Mouse (Mus musculus): Measurements from ENCODE around the gene Diras2. TPM values are rescaled to one million over a fixed set of nuclear protein-coding genes. Genes with fewer than 3 reads are reported as not detected.
"Not testable (repeated sequence)": the region's sequence is repeated elsewhere in the genome, so short reads cannot be mapped to it uniquely, and the experiment has no call there.

The Diras2 gene
- total RNA-seq, 2 experiments from 2014 or later: 3.0 to 4.3 TPM

DNA sequence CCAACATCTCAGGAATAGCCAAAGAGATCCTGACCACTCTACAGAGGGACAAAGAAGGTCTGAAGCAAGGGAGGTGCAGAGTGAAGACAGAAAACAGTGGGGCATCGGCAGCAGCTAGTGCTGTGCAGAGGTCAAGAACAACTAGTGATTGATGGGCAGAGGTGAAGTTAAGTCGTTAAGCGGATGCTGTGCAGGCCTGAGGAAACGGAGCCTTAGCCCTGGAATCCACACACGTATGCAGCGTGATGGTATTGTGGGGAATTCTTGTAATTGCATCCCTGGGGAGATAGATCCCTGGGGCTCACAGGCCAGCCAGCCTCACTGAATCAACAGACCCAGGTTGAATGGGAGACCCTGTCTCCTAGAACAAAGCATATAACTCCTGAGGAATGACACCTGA lies 9.9 kb downstream of the Diras2 start:
- DNase-seq (ENCODE audit: low spot score in 2 of 2): no peak

- DNase-seq (ENCODE audit: low spot score in 2 of 2): no peak
Measured at GRCm38 (mm10) chr13:52519425-52519824, 11.7 kb downstream of the Diras2 start.

DNA sequence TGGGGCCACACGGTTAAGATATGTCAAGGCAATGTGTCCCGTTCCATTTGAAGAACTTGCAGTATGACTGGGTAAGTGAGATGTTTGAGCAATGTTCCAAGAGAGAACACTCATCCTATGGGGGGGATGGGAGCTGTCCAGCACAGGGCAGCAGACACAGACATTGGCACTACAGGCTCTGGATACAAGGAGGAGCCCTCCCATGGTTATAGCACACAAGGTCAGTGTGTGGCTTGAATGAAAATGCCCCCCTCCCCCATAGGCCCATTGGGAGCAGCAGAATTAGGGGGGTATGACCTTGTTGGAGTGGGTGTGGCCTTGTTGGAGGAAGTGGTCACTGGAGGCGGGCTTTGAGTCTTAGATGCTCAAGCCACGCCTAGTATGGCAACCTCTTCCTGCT lies 12.7 kb downstream of the Diras2 start:
- DNase-seq (ENCODE audit: low spot score in 2 of 2): no peak

DNA sequence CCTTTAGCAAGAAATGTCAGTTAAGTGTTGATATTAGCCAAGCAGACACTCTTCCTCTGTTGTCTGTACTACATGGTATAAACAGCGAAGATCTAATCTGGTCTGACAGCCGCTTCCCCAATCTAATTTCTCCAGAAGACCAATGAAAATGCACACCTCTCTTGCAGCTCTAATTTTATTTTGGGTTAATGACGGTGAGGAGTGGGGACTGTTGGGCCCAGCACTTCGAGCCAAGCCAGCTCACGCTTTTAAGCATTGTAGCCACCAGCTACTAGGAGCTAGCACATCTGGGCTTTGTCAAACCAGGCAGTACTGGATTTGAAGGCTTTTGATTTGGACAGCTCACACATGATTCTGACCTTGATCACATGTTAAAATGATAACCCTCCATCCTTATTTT lies 14.1 kb downstream of the Diras2 start:
- DNase-seq (ENCODE audit: low spot score in 2 of 2): no peak

GRCm38 (mm10) chr13:52516561-52516960 lies 14.5 kb downstream of the Diras2 start:
- DNase-seq (ENCODE audit: low spot score in 2 of 2): no peak

GRCm38 (mm10) chr13:52516051-52516450 lies 15.0 kb downstream of the Diras2 start:
- DNase-seq (ENCODE audit: low spot score in 2 of 2): no peak

DNA sequence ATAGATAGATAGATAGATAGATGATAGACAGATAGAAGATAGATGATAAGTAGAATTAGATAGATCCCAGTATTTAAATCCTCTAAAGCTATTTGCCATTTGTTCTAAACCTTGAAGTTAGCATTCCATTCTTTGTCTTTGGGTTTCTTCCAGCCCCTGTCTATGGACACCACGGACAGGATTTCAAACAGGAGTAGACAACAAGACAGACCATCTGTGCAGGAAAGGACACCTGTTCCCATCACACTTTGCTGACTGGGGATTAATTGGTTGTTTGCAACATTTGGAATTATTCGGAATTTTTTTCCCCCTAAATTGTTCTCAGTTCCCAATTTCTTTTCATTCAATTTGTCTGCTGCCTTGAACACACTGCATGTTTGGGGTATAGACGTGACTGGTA lies 17.5 kb downstream of the Diras2 start:
- no peak for DNase-seq (ENCODE audit: low spot score in 2 of 2)

DNA sequence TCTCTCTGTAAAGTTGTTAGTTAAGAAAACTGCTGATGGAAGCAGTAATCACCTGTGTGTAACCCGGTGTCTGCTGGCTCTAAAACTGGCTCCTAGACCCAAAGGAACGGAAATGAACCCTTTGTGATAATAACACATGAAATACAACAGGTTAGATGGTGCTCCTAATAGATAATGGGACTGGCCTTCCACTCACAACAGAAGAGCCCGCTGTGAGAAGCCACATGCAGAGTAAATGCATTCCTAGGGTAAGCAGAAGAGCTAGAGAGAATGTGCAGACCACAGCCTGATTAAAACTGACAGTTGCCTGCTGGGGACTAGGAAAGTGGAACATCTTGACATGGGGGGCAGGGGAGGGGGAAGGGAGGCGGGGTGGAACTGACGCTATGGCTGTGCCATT lies 18.7 kb downstream of the Diras2 start:
- no peak for DNase-seq (ENCODE audit: low spot score in 2 of 2)

- DNase-seq (ENCODE audit: low spot score in 2 of 2): no peak
Measured at GRCm38 (mm10) chr13:52510172-52510880, 20.8 kb downstream of the Diras2 start.

- no peak for DNase-seq (ENCODE audit: low spot score in 2 of 2)
Measured at GRCm38 (mm10) chr13:52507460-52508293, 23.4 kb downstream of the Diras2 start.

DNA sequence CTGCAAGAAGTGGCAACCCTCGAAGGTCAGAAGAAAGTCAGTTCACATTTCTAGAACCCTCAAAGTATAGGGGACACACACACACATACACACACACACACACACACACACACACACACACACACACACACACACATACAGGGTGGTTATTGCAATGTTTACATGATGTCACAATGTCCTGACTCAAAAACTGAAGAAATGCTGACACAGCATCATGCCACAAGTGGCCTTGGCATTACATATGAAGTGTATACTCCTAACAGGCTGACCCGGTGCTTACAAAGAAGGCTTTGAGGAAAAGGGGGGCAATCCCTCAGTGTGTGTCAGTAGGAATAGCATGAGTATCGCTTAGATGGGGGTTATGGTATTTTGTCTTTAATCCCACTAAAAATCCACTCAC lies 24.3 kb downstream of the Diras2 start:
- DNase-seq (ENCODE audit: low spot score in 2 of 2): not testable (repeated sequence)

DNA sequence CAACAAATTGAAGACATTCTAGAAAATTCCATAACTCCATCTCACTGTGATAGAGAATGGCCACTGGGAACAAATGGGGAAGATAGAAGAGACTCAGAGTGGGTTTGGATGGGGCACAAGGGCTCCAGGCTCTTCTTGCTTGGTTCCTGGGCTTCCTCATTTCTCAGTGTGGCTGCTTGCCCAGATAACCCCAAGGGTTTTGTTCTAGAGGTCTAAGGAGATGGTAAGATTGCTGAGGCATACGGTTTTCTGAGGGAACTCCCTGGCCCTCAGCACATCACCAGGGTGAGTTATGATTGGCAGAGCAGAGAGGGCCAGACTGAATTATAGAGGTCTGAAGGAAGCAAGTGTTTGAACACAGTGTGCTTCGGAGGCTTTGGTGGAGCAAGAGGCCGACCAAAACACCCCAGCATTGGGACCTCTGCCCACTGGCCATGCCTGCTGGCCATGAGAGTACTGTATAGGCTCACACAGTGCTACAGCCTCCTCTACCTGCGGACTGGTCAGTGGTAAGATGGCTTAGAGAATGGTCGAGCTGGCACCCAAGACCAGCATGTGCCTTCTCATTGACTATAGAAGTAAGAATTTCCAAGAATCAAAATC lies 25.3 kb downstream of the Diras2 start:
- not testable (repeated sequence) for DNase-seq (ENCODE audit: low spot score in 2 of 2)

- DNase-seq (ENCODE audit: low spot score in 2 of 2): no peak
Measured at GRCm38 (mm10) chr13:52501686-52502085, 29.4 kb downstream of the Diras2 start.

DNA sequence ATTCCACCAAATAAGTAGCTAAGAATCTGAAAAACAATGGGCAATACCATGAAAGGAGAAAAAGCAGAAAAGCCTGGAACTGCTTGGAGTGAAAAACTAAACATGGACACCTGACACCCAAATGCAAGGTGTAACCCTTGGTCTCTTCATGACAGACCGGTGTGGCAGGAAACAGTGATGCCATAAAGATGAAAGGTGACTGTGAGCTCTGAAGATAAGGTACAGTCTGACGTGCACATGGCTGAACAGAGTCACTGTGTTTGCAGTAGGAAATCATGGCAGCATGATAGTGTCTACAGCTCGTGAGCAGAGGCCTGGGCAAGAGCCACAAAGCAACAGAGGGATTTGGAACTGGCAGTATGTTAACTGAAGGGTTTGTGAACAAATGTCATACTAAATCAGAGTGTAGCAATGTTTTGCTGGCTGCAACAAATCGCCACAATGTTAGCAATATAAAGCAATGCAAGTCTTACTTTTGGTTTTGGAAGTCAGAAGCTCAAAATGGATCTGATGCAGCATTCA lies 34.0 kb downstream of the Diras2 start:
- DNase-seq (ENCODE audit: low spot score in 2 of 2): no peak

DNA sequence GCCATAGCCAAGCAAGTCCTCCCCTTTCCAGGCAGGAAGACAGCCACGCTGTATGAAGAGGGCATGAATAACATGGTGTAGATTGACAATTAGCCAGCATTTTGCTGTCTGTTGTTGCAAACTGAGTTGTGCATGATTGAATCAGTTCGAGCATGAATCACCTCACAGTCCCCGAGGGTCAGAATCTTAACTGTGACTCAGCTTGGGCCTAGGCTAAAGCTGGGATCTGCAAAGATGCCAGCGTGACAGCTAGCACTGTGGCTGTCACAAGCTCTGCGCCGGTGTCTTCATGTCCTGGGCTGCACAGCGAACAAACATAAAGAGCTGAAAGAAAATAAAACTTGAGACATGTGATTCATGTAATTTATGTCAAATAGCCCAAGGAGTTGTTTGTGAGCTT lies 42.3 kb downstream of the Diras2 start:
- DNase-seq (ENCODE audit: low spot score in 2 of 2): peak in 1 of 2 experiments; percentile 26

DNA sequence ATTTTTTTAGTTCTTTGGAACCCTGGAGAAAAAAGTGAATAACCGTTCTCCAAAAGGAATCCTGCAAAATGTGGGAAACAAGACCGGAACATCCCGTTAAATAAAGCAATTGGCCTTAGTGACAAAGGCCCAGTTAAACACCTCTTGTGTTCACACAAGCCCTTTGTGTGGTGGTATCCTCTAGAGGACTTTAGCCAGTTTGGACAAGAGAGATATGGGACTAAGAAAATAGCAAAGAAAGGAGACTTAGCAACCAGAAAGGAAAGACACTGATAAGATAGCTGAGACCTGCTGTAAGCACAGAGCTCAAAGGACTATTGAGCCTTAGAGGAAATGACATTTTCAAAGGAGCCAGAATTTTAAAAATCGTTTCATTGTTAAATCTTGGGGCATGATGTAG lies 47.0 kb downstream of the Diras2 start:
- DNase-seq (ENCODE audit: low spot score in 2 of 2): no peak

- DNase-seq (ENCODE audit: low spot score in 2 of 2): peak in 1 of 2 experiments; percentile 26
Measured at GRCm38 (mm10) chr13:52481786-52482185, 49.3 kb downstream of the Diras2 start.

DNA sequence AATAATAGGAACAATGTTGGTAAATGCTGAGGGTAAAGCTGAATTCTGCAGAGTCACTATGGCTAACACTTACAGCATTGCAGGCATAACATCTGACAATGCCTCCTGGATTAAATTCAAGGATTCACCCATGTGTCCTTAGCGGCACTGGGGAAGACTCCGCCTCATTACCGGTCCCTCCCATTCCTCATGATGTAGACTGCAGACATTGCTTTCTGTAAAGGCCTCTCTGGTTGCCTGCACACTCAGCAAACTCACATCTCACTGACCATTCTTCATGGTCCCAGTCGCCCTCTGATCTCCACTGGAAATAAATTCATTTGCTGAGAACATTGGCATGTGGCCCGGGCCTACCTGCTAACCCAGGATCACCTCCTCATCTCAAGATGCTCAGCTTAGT lies 51.9 kb downstream of the Diras2 start:
- no peak for DNase-seq (ENCODE audit: low spot score in 2 of 2)

DNA sequence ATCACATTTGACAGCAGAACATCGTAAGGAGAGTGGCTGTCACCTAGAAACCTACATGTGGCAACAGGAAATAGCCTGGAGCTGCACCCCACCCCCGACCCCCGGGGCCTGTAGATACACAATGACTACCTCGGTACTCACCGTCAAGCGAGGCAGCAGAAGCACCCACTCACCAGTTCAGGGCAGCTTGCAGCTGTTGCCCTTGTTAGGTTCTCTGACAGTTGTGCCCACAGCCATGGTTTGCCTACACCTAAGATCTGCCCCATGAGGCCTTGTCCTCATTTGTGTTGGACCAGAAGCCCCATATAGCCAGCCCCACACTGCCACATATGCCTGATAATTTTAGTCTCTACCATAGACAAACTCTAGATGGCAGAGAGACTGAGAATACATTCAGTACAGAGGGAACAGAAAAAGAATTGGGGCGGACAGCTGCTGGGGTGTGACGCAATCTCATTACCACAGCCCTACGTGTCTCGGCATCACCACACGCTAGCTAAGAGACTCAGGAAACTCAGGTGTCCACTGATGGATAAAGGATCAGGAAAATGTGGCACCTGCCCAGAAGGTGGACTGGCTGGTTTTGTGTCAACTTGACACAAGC lies 54.0 kb downstream of the Diras2 start:
- no peak for DNase-seq (ENCODE audit: low spot score in 2 of 2)

DNA sequence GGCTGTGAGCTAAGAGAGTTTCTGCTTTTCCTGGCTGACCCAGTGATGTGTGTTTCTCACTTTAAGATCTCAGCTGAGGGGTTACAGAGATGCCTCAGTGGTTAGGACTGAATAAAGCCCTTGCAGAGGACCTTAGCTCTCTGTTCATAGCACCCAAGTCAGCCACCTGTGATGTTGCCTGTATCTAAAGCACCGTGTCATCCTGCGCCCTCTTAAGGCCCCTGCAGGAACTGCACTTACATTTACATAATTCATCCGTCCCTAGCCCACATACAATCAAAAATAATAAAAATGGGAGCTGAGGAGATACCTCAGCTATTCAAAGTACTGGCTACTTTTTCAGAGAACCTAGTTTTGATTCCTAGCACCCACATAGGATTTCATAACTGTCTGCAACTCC lies 54.9 kb downstream of the Diras2 start:
- no peak for DNase-seq (ENCODE audit: low spot score in 2 of 2)

DNA sequence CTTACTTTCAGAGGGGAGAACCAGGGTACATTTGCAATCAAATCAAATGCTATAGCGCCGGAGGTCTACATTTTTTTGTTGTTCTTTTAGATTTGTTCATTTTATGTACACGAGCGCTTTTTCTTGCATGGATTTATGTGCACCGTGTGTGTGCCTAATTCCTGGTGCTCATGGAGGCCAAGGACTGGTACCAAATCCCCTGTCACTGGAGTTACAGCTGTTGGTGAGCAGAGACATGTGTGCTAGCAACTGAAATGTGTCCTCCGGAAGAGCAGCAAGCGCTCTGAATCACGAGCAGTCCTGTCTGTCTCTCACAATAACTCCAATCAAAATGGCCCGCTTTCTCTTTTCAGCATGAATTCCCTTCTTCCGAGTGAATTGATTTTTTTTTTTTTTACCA lies 55.8 kb downstream of the Diras2 start:
- no peak for DNase-seq (ENCODE audit: low spot score in 2 of 2)
